Mouse (Mus musculus): ENCODE data around the gene Ereg. TPM values are rescaled to one million over a fixed set of nuclear protein-coding genes. Genes with fewer than 3 reads are reported as not detected.
A peak's percentile ranks its signal among the peaks of the same experiment; 100 is the strongest.

Ereg gene
- polyA plus RNA-seq (2015; fragmentation: Nextera tagmentation; extraction: Ambion mirVana): 0.99 and 1.0 TPM in 2 replicates

DNA sequence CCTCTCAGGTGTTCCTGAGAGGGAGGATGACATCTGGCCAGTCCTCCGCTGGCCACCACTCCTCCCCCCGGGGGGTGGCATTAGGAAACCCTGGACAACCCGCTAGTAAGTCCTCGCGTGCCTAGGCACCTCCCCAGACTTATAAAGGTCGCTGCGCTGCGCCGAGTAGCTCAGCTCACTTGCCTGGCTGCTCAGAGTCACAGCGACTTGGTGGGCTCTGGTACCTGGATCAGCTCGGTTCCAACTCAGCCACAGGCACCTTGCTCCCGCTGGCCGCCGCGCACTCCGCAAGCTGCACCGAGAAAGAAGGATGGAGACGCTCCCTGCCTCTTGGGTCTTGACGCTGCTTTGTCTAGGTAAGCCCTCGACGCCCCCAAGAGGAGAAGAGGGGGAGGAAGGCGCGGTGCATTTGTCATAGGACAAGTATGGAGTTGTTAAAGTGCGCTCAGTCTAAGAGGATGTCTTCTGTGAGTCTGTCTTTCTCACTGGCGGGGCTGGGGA lies at the start of gene Ereg:
Ereg (plus strand) TSS at position 173 of the 501 bp plus-strand sequence.
- no peak for ATAC-seq (ENCODE audit: insufficient number of reproducible peaks, low FRiP score, low TSS enrichment, low read depth)
- Histone ChIP-seq H3K4me1 (peaks cover 7% of the 10 kb centered on the region), H3K27me3 (peaks cover 22% of the 10 kb centered on the region), H3K4me2 (peak within 1 kb of the TSS; percentile 49), H3K4me3 (peak within 1 kb of the TSS; percentile 35), H3K36me3 (no peaks in the 10 kb centered on the region), H3K9ac (no peak within 1 kb of the TSS), H3K9me3 (no peaks in the 10 kb centered on the region), H3K27ac (no peak within 1 kb of the TSS)
- under 1% methylated on average over 25 of the region's 25 CpGs for WGBS

DNA sequence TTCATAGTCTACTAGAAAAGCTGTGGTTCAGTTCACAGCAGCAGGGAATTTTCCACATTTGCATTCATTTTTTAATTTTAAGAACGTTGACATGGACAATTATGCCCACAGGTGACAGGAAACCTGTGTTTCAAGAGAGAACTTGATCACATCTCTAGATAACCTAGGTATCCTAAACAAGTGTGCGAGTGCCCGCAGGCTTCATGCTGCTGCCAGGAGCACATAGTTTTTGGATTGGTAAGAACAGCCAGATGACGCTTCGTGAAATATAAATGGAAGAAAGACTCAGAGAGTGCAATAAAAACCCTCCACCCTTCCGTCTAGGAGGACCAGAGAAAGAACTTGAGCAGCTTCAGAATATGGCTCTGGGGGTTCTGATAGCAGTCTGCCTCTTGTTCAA lies 47.3 kb upstream of the Ereg start, which contains the start of gene Epgn:
Epgn (plus strand) TSS at position 301 of the 400 bp plus-strand sequence.
- H3K4me2 ChIP-seq: no peak within 1 kb of the TSS
- no peak within 1 kb of the TSS for H3K27ac ChIP-seq
- H3K36me3 ChIP-seq: no peaks in the 10 kb centered on the region
- H3K9me3 ChIP-seq: no peaks in the 10 kb centered on the region
- no peak within 1 kb of the TSS for H3K4me3 ChIP-seq
- no peak within 1 kb of the TSS for H3K9ac ChIP-seq
- 55% methylated on average over 6 of the region's 6 CpGs for WGBS
- no peaks in the 10 kb centered on the region for H3K4me1 ChIP-seq
- no peak for ATAC-seq (ENCODE audit: insufficient number of reproducible peaks, low FRiP score, low TSS enrichment, low read depth)
- no peaks in the 10 kb centered on the region for H3K27me3 ChIP-seq

DNA sequence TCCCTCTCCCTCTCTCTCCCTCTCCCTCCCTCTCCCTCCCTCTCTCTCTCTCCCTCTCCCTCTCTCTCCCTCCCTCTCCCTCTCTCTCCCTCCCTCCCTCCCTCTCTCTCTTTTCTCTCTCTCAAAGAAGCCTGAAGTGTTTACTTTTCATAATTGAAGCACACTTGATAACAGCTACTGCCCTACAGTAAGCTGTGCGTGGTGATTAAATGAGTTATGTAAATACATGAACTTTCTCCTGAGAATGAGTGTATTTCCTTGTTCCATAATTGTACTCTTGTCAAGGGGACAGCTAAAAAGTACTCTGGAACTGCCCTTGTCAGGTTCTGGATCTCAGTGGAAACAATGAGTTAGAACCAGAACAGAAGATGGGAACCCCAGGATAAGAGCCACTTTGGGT lies 46.6 kb upstream of the Ereg start:
- no peaks in the 10 kb centered on the region for H3K9me3 ChIP-seq
- no peaks in the 10 kb centered on the region for H3K4me1 ChIP-seq
- no peaks in the 10 kb centered on the region for H3K36me3 ChIP-seq
- H3K4me3 ChIP-seq: no peak overlapping the region
- H3K27me3 ChIP-seq: no peaks in the 10 kb centered on the region
- no peak overlapping the region for H3K27ac ChIP-seq
- WGBS: 83% methylated on average over 1 of the region's 1 CpGs
- no peak overlapping the region for H3K9ac ChIP-seq
- no peak for ATAC-seq (ENCODE audit: insufficient number of reproducible peaks, low FRiP score, low TSS enrichment, low read depth)
- no peak overlapping the region for H3K4me2 ChIP-seq

DNA sequence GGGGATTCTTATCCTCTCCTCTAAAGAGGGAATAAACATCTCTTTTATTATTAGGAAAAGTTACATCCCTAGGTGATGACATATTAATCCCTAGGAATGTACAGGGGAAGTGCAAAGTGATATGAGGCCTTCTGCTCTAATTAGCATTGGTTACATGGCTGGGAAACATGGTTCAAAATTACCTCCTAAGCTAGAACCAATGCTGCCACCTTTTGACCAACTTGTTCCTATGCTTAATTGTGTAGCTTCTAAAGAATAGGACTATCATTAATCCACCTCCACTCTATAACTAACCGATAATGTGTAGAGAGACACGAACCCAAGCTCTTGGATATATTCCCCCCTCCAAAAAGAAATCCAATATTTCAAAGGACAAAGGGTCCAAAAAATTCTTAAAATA lies 43.8 kb upstream of the Ereg start:
- 84% methylated on average over 2 of the region's 2 CpGs for WGBS
- ATAC-seq (ENCODE audit: insufficient number of reproducible peaks, low FRiP score, low TSS enrichment, low read depth): no peak
- H3K27me3 ChIP-seq: no peaks in the 10 kb centered on the region

DNA sequence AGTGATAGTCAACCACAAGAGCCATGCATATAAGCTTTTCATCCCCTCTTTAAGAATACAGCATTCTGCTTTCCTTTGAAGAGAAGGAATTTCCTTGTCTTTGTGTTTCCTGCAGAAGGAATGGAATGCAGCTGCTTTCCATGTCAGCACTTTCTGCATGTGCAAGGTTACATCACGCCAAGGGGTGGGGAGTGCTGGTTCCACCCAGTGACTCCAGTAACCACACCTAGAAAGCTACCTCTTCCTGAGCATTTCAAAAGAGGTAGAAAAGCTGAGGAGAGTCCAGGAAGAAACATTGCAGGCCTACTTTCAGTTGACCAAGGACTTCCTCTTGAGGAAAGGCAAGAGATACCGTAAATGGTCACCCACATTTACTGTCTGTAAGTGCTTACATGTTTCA lies 39.1 kb upstream of the Ereg start:
- Histone ChIP-seq H3K9ac (no peak overlapping the region), H3K27me3 (no peaks in the 10 kb centered on the region), H3K4me2 (no peak overlapping the region), H3K4me1 (peaks cover 2% of the 10 kb centered on the region), H3K36me3 (no peaks in the 10 kb centered on the region), H3K4me3 (no peak overlapping the region), H3K9me3 (no peaks in the 10 kb centered on the region), H3K27ac (no peak overlapping the region)
- 69% methylated on average over 2 of the region's 2 CpGs for WGBS
- ATAC-seq (ENCODE audit: insufficient number of reproducible peaks, low FRiP score, low TSS enrichment, low read depth): no peak

More for the DNA sequence above, 43.8 kb upstream of the Ereg start:
- H3K4me3 ChIP-seq: no peak overlapping the region
- no peak overlapping the region for H3K27ac ChIP-seq
- no peaks in the 10 kb centered on the region for H3K36me3 ChIP-seq
- H3K9me3 ChIP-seq: no peaks in the 10 kb centered on the region
- H3K4me1 ChIP-seq: no peaks in the 10 kb centered on the region
- no peak overlapping the region for H3K9ac ChIP-seq
- no peak overlapping the region for H3K4me2 ChIP-seq

DNA sequence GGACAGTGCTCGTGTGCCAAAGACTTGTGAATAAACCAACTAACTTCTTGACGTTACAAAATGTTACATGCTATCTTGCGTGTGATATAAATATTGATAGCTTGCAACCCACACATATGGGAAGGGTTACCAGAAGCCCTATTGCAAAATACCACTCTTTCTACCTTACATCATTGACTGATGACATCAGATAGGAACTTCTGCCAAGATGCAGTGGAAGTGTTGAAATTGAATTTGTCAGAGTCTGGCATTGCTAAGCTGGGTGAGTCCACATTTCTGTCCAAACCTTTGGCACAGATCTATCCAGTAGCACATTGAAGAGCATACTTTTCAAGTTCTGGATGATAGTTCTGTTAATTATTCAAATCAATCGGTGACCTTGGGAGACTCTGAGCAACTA lies 37.8 kb upstream of the Ereg start:
- no peak for ATAC-seq (ENCODE audit: insufficient number of reproducible peaks, low FRiP score, low TSS enrichment, low read depth)
- WGBS: 80% methylated on average over 4 of the region's 4 CpGs
- Histone ChIP-seq H3K4me1 (peaks cover 2% of the 10 kb centered on the region), H3K9me3 (no peaks in the 10 kb centered on the region), H3K36me3 (no peaks in the 10 kb centered on the region), H3K27ac (no peak overlapping the region), H3K27me3 (no peaks in the 10 kb centered on the region), H3K9ac (no peak overlapping the region), H3K4me3 (no peak overlapping the region), H3K4me2 (no peak overlapping the region)

DNA sequence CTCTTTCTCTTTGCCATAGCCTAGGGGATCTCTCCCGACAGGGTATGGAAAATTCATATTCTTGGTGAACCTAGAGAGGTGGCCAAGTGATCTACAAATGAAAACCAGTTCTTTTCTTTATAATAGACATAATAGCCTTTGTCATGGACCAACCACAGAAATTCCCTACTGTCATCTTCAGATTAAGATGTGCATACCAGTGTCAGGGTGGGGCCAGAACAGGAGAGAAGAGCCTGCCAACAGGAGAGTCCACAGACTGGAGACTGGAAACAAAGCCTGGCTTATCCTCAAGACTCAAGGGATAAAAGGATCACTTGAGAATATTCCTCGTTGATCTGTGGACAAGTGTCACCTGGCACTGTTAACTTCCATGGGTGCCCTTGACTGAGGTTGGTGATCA lies 36.7 kb upstream of the Ereg start:
- H3K36me3 ChIP-seq: no peaks in the 10 kb centered on the region
- 62% methylated on average over 2 of the region's 2 CpGs for WGBS

DNA sequence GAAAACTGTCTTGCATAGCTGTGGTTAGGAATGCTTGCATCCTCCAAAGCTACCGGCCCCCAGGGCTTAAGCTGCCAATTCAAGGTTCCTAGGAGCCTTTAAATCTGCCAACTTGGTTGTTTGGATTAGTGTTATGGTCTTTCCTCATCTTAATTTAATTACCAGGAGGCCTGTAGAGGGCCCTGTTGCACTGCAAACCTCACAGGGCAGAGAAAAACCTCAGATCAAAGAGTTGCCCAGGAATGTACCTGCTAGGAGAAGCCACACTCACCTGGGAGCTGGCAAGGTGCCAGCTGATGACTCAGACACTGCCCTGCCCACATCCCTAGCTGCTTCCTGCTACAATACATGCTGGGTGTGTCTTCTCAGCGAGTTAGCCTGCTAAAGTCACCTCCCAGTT lies 35.9 kb upstream of the Ereg start:
- H3K36me3 ChIP-seq: no peaks in the 10 kb centered on the region
- H3K9ac ChIP-seq: no peak overlapping the region
- H3K27ac ChIP-seq: no peak overlapping the region
- WGBS: 3% methylated on average over 2 of the region's 2 CpGs
- no peaks in the 10 kb centered on the region for H3K27me3 ChIP-seq
- H3K4me3 ChIP-seq: no peak overlapping the region
- no peaks in the 10 kb centered on the region for H3K9me3 ChIP-seq
- ATAC-seq (ENCODE audit: insufficient number of reproducible peaks, low FRiP score, low TSS enrichment, low read depth): peak; percentile 40; the same call in 1 of the 2 replicates
- peaks cover 2% of the 10 kb centered on the region for H3K4me1 ChIP-seq
- H3K4me2 ChIP-seq: no peak overlapping the region

More for the DNA sequence above, 36.7 kb upstream of the Ereg start:
- no peak overlapping the region for H3K9ac ChIP-seq
- ATAC-seq (ENCODE audit: insufficient number of reproducible peaks, low FRiP score, low TSS enrichment, low read depth): no peak
- no peak overlapping the region for H3K27ac ChIP-seq
- H3K27me3 ChIP-seq: no peaks in the 10 kb centered on the region
- H3K9me3 ChIP-seq: no peaks in the 10 kb centered on the region
- no peak overlapping the region for H3K4me2 ChIP-seq
- H3K4me1 ChIP-seq: peaks cover 2% of the 10 kb centered on the region
- H3K4me3 ChIP-seq: no peak overlapping the region

DNA sequence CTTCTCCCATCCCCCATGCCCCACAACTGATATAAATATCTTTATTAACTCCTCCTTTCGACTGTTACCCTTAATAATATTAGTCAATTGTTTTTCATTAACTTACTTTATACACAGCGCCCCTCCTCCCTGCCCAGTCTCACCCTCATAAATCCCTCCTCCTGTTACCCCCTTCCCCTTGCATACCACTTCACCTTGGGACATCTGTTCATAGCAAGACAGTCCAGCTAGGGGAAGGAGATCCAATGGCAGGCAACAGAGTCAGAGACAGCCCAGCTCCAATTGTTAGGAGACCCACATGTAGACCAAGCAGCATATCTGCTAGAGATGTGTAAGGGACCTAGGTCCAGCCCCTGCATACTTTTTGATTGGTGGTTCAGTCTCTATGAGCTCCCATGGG lies 35.5 kb upstream of the Ereg start:
- no peak overlapping the region for H3K4me3 ChIP-seq
- H3K4me2 ChIP-seq: no peak overlapping the region
- 48% methylated on average over 2 of the region's 2 CpGs for WGBS
- ATAC-seq (ENCODE audit: insufficient number of reproducible peaks, low FRiP score, low TSS enrichment, low read depth): no peak
- H3K4me1 ChIP-seq: peaks cover 2% of the 10 kb centered on the region
- no peaks in the 10 kb centered on the region for H3K36me3 ChIP-seq
- no peaks in the 10 kb centered on the region for H3K27me3 ChIP-seq
- no peaks in the 10 kb centered on the region for H3K9me3 ChIP-seq
- H3K27ac ChIP-seq: no peak overlapping the region
- H3K9ac ChIP-seq: no peak overlapping the region

DNA sequence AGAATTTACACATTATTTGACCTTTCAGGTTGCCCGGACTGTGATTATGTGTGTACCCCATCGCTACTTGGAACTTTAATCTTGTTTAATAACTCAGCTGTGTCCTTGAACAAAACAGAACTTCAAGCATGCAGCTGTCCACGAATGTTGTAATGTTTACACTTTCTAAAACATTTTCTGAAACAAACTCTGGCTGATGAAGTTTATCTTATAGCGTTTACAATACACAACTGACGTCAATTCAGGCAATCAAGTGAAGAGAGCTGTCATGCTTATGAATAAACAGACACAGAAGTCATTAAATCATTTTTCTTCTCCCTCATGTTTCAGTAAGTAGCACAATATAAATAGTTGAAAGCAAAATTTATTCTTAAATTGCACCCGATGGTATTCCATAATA lies 26.4 kb upstream of the Ereg start:
- Histone ChIP-seq H3K36me3 (no peaks in the 10 kb centered on the region), H3K4me3 (no peak overlapping the region), H3K4me1 (no peaks in the 10 kb centered on the region), H3K27ac (no peak overlapping the region), H3K9ac (no peak overlapping the region), H3K9me3 (no peaks in the 10 kb centered on the region), H3K27me3 (peaks cover 3% of the 10 kb centered on the region; the same call in 1 of the 2 replicates), H3K4me2 (no peak overlapping the region)
- ATAC-seq (ENCODE audit: insufficient number of reproducible peaks, low FRiP score, low TSS enrichment, low read depth): no peak
- 78% methylated on average over 6 of the region's 6 CpGs for WGBS

DNA sequence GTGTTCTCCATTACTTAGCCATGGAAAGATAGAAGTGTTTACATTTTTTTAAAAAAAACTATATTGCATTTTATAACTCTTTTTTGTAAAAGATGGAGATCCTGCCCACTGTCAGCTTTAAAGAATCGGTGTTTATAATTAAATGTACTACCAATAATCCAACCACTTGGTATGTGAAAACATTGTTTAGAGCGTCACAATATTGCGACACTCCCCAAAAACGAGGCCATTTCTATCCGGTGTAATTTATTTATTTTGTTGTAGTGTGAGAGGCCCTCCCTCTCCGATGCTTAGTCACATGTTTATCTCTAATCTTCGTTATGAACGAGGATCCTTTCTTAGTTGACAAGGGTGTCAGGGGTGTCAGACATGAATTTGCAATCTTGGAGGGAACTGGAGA lies 26.0 kb upstream of the Ereg start:
- peaks cover 3% of the 10 kb centered on the region; the same call in 1 of the 2 replicates for H3K27me3 ChIP-seq
- no peak overlapping the region for H3K9ac ChIP-seq
- no peak overlapping the region for H3K27ac ChIP-seq
- no peaks in the 10 kb centered on the region for H3K9me3 ChIP-seq
- no peak overlapping the region for H3K4me3 ChIP-seq
- H3K36me3 ChIP-seq: no peaks in the 10 kb centered on the region
- H3K4me1 ChIP-seq: no peaks in the 10 kb centered on the region
- 82% methylated on average over 8 of the region's 8 CpGs for whole genome bisulfite sequencing
- H3K4me2 ChIP-seq: no peak overlapping the region
- no peak for ATAC-seq (ENCODE audit: insufficient number of reproducible peaks, low FRiP score, low TSS enrichment, low read depth)

DNA sequence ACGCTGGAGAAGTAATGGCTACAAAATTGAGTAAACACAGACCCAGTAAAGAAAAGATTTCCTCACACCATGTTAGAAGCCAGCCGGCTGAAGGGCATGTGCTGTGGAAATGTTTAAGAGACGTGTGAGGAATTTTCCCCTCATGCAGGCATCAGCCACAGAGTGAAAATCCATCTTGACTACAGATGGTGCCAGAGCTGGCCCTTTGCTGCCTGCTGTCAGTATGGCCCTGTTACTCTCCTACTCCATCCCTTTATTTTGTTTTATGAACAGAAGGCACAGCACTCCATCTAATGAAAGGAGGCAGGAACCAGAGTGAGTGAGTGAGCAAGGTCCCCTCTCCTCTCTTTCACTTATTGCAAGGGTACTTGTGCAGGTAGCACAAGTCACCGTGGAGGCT lies 2.1 kb upstream of the Ereg start:
- no peak overlapping the region for H3K9ac ChIP-seq
- no peaks in the 10 kb centered on the region for H3K9me3 ChIP-seq
- H3K27ac ChIP-seq: no peak overlapping the region
- no peak for ATAC-seq (ENCODE audit: insufficient number of reproducible peaks, low FRiP score, low TSS enrichment, low read depth)
- H3K4me3 ChIP-seq: no peak overlapping the region
- H3K4me2 ChIP-seq: no peak overlapping the region
- H3K36me3 ChIP-seq: no peaks in the 10 kb centered on the region
- H3K4me1 ChIP-seq: peaks cover 7% of the 10 kb centered on the region
- peaks cover 22% of the 10 kb centered on the region for H3K27me3 ChIP-seq
- 46% methylated on average over 4 of the region's 4 CpGs for WGBS

DNA sequence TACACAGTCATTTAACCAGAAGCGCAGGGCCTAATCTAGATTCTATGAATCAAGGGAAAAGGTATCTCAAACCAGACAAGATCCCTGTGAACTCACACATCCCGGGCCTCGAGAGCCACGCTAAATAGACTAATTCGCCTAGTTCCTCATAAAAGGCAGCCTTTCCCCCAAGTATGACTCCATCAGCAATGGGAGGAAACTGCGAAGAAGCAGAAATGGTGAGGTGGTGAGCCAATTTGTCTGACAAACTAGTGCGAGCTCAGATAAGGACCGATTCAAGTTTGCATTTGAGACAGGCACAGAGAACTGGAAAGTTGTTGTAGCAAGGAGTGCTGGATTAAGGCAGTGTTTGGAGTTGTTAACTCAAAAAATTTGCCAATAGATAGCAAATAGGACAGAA lies 796 bp upstream of the Ereg start:
- no peak for ATAC-seq (ENCODE audit: insufficient number of reproducible peaks, low FRiP score, low TSS enrichment, low read depth)
- no peaks in the 10 kb centered on the region for H3K9me3 ChIP-seq
- H3K9ac ChIP-seq: no peak overlapping the region
- no peak overlapping the region for H3K4me2 ChIP-seq
- WGBS: 68% methylated on average over 8 of the region's 8 CpGs
- no peaks in the 10 kb centered on the region for H3K36me3 ChIP-seq
- no peak overlapping the region for H3K4me3 ChIP-seq
- H3K27me3 ChIP-seq: peaks cover 22% of the 10 kb centered on the region
- no peak overlapping the region for H3K27ac ChIP-seq
- peaks cover 7% of the 10 kb centered on the region for H3K4me1 ChIP-seq
